Mouse (Mus musculus) heart, postnatal 4 days (tissue): Measurements from ENCODE around the gene Tmbim1. TPM values are rescaled to one million over a fixed set of nuclear protein-coding genes. Genes with fewer than 3 reads are reported as not detected.

Experiments used
- DNase-seq: peaks from one replicate; pipeline ENCODE4 v3.0.0; 2021
- total RNA-seq, 2 experiments: library from RNA; stranded (reverse); gene quantifications; 2 replicates each; pipeline ENCODE4 v1.2.3; 2021

Gene Tmbim1
- total RNA-seq, 2 experiments from 2014 or later: 43.4 to 44.3 TPM

GRCm38 (mm10) chr1:74277883-74278537, 27.4 kb downstream of the Tmbim1 start:
- no peak for DNase-seq

- DNase-seq: no peak
Measured at GRCm38 (mm10) chr1:74277041-74277440, 28.4 kb downstream of the Tmbim1 start.

- DNase-seq: no peak
Measured at GRCm38 (mm10) chr1:74275015-74275414, 30.4 kb downstream of the Tmbim1 start.

- DNase-seq: peak; percentile 62
Measured at GRCm38 (mm10) chr1:74271659-74272058, 33.8 kb downstream of the Tmbim1 start.

DNA sequence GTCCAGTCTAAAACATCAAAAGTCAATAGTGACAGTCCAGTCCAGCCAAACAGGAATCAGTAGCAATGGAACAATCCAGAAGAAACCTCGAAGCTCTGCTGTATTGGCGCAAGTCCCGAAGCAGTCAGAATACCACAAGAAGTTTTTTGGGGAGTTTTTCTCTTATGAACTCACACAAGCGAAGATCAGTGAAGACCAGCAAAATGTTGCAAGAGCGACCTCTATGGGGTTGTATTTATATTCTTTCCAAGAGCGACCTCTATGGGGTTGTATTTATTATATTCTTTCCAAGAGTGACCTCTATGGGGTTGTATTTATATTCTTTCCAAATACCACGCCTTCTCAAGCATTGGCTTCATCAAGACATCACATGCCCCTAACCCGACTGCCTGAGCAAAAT, 36.7 kb downstream of the Tmbim1 start:
- no peak for DNase-seq

DNA sequence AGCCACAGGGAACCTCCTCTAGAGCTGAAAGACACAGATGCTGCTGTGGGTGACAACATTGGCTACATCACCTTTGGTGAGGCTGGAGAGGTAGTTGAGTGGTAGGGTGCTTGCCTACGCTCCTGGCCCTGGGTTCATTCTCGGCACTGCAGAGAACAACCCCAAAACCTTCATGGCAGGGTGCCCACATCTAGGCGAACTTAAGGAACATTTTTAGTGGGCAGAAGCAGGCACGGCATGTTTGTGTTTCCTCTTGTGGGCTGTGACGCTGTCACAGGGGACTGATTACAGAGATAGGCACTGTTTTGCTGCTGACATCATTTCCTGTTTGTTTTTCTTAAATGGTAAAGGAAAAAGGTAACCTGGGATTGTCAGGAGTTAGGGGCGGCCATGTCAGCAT, 42.9 kb downstream of the Tmbim1 start:
- no peak for DNase-seq

DNA sequence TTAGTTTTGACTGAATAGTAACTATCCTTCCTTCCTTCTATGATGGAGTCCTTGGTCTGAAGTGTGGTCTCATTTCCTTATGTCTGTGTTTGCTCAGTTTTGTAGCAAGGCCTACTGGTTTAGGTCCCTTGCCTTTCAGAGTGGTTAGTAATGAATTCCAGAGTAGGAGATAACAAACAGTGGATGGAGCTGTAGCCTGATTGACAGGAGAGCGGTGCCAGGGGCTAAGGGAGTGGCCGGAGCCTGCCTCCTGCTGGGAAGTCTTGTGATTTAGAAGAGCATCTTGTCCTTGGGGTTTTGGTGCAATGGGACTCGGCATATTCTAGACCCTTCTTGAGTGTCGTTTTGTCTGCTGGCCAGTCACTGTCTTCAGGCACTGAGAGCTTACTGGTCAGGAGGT, 48.6 kb downstream of the Tmbim1 start:
- DNase-seq: peak; percentile 54

DNA sequence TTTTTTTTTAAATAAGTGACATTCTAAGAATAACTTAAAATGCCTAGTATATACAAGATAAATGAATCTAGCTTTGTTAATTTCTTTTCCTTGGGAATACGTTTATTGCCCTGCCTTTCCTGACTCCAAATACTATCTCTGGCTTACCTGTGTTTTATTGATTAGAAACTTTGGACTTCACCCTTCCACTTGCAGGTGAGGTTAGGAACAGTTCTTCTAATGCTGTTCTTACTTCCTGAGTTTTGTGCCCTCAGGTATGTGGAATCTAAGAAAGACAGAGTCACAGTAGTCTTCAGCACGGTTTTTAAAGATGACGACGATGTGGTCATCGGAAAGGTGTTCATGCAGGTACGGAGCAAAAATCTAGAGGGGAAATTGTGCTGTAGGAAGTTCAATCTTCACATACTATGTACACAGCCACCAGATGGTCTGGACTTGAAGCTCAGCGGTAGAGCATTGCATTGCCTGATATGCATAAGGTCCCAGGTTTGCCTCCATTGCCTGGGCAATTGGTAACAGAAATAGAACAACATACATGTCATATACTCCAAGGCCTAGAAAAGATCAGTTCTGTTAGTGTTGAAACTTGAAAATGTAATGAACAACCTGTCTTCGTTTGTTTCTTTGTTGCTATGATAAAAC, 49.6 kb downstream of the Tmbim1 start:
- DNase-seq: no peak

GRCm38 (mm10) chr1:74250096-74250495, 55.3 kb downstream of the Tmbim1 start:
- no peak for DNase-seq

DNA sequence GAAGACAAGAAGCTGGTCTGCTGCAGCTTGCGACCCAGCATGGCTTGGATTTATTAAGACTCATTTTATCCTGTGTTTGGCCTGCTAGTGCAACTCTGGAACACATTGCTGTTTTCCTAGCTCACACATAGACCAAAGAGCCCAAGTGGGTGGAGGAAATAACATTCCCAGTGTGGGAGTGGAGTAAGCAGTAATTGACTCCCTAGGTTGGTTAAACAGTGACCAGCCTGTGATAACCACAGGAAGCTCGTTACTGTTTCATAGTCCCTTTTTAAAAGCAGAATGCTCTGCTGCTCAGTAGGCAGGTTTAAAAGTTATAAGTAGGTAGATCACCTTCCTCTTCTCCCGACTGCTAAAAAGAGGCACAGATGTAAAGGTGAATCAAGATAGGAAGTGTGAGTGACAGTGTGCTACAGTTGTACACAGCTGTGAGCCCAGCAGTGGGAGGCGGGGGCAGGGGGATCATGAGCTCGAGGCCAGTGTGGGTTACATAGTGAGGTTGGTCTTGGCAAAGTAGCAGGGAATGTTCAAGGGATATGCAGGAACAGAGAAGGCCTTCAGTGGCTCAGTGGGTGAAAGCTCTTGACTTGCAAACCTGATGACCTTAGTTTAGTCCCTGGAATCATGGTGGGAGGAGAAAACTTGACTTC, 56.0 kb downstream of the Tmbim1 start:
- peak; percentile 17 for DNase-seq

GRCm38 (mm10) chr1:74248799-74249198, 56.6 kb downstream of the Tmbim1 start:
- DNase-seq: peak; percentile 50

DNA sequence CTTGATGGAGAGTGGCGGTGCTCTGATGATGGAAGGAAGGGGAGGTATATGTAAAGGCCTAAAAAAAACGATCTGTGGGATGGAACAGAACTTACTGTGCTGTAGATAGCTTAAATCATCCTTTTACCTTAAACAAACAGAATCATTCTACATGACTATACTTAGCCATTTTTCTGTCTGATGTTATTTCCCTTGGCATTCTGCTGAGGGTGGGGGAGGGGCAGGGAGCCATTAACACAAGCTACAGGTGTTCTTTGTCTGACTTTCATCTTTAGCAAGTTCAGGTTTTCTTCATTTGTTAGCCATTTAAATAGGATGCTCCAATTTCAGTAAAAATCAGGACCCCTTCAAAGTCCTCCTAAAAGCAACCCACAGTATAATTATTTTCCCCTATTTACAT, 59.9 kb downstream of the Tmbim1 start:
- no peak for DNase-seq

- no peak for DNase-seq
Measured at GRCm38 (mm10) chr1:74240832-74241231, 64.6 kb downstream of the Tmbim1 start.

DNA sequence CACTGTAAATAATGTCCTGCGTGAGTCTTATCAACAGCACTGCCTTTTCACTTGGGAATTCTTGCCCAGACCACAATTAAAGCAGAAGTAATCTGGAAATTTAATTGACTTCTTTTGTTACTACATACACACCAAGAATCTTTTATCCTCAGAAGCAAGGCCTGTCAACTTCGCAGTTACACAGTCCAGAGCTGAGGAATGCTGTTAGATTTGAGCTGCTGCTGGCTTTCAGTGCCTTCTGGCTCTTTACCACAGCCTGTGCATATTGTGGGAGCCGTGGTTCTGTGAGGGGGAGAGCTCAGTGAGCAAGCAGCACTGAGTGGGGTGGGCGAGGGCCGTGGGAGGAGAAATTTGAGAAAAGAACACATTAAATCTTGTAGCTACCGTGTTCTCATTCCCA, 65.1 kb downstream of the Tmbim1 start:
- peak; percentile 51 for DNase-seq

GRCm38 (mm10) chr1:74239618-74240017, 65.8 kb downstream of the Tmbim1 start:
- DNase-seq: peak; percentile 35

DNA sequence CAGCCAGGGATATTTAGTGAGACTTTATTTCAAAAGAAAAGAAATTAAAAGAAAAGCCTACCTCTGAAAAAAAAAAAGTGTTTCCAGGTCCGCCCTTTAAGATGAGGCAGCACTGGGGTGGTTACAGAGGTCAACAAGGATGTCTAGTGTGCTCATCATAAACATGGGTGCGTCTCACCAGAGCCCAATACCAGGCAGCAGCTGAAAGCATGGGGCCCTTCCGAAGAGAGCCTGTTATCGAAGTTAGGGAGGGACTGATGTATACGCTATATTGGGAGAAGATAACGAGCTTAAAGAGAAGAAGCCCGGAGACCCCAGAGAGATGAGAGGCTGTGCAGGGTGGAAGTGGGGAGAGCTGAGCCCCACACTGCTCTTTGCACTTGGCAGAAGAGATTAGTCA, 66.3 kb downstream of the Tmbim1 start:
- DNase-seq: no peak

Other genes starting within 250 kb of the Tmbim1 start
- gene Tns1, start 181.2 kb downstream of the Tmbim1 start, total RNA-seq: 100 to 1,000 TPM; 463 to 468 TPM
- 1 to 10 TPM; 1.1 to 1.2 TPM for gene Rufy4, start 180.1 kb downstream of the Tmbim1 start, total RNA-seq
- gene Cxcr2, start 151.6 kb downstream of the Tmbim1 start, total RNA-seq: under 1 TPM; 0.11 to 0.17 TPM
- not detected for gene Cxcr1, start 111.0 kb downstream of the Tmbim1 start, total RNA-seq
- gene Arpc2, start 69.5 kb downstream of the Tmbim1 start, total RNA-seq: 100 to 1,000 TPM; 246 to 249 TPM
- not detected for gene Gpbar1, start 27.1 kb downstream of the Tmbim1 start, total RNA-seq
- 100 to 1,000 TPM; 103 to 105 TPM for gene Aamp, start 20.9 kb downstream of the Tmbim1 start, total RNA-seq
- gene Pnkd, start 20.7 kb downstream of the Tmbim1 start, total RNA-seq: 100 to 1,000 TPM; 198 to 211 TPM
- under 1 TPM; 0.32 to 0.33 TPM for gene Catip, start 56.5 kb upstream of the Tmbim1 start, total RNA-seq
- gene Slc11a1, start 69.6 kb upstream of the Tmbim1 start, total RNA-seq: 1 to 10 TPM; 1.7 to 3.4 TPM
- 100 to 1,000 TPM; 121 to 126 TPM for gene Ctdsp1, start 85.9 kb upstream of the Tmbim1 start, total RNA-seq
- gene Vil1, start 103.8 kb upstream of the Tmbim1 start, total RNA-seq: 1 to 10 TPM; 1.4 to 2.1 TPM
- gene Cnot9, start 200.4 kb upstream of the Tmbim1 start, total RNA-seq: 10 to 100 TPM; 27.1 to 31.3 TPM
- gene Plcd4, start 237.3 kb upstream of the Tmbim1 start, total RNA-seq: under 1 TPM in 1 of 2 experiments, not detected in 1; 0.18 TPM
- gene Usp37, start 238.7 kb upstream of the Tmbim1 start, total RNA-seq: 10 to 100 TPM; 22.2 to 26.0 TPM